Mouse (Mus musculus) bone marrow macrophage, adult 2 months (primary cell): ENCODE measurements at regions not wholly inside any gene's neighbourhood (a gene's known extent, or its start where the extent isn't known, plus 50 kb on each side); places are given as distances from the start of the nearest gene placed in this dataset.

Source experiments
- CTCF ChIP-seq: IDR thresholded peaks from 2 replicates; pipeline ENCODE4 v1.5.1; 2012; ENCODE audit warnings: low read depth, mild to moderate bottlenecking, low read length, moderate library complexity
- POLR2A ChIP-seq: IDR thresholded peaks from 2 replicates; pipeline ENCODE4 v1.6.1; 2012; ENCODE audit warnings: mild to moderate bottlenecking, low read depth, low read length, borderline replicate concordance

- TF ChIP-seq CTCF (no peak), POLR2A (no peak)
Observed at GRCm38 (mm10) chr6:36179895-36180294, 208.0 kb upstream of the Chrm2 start.
